Mouse (Mus musculus): ENCODE results near the gene Sh2d3c. TPM values are rescaled to one million over a fixed set of nuclear protein-coding genes. Genes with fewer than 3 reads are reported as not detected.

Sh2d3c gene
- polyA plus RNA-seq, 1 experiment = 167 TPM

GRCm38 (mm10) chr2:32714987-32715425, 5.8 kb upstream of the Sh2d3c start:
- WGBS = 18% methylated on average over 4 of the region's 4 CpGs
- H3K4me3 ChIP-seq (replicated peaks; ENCODE audit: extremely low read depth, low read depth, low read length) = no peak overlapping the region
- TF ChIP-seq POLR2A (IDR thresholded peaks at IDR 0.05; ENCODE audit: borderline replicate concordance, extremely low read depth, low read depth, low read length) (peak; percentile 27; the same call in 1 of the 2 replicates), CTCF (IDR thresholded peaks at IDR 0.05; ENCODE audit: insufficient read depth, low read length) (peak; percentile 11; the same call in 1 of the 2 replicates)
- DNase-seq = peak; percentile 43
- H3K4me1 ChIP-seq (ENCODE audit: control insufficient read depth, insufficient read depth, low read length) = peaks cover 27% of the 10 kb centered on the region

DNA sequence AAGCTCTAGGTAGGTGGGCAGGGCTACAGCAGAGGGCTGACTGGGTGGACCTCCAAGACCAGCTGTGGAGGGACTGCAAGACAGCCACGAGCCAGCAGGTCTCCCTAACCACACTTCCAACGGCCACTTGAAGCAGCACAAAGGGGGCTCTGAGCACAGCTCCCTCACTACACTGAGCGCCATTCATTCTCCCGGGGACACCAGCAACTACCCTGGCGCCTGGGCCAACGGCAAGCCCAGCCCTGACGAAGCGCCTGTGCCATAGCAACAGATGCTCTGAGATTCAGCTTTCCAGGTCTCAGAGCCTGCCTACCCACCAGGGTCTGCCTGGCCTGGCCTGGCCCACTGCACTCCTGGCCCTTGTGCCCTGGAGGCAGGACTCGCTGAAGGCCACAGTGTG, 2.1 kb upstream of the Sh2d3c start:
- WGBS = 70% methylated on average over 9 of the region's 9 CpGs
- no peak for DNase-seq
- H3K4me3 ChIP-seq (replicated peaks; ENCODE audit: extremely low read depth, low read depth, low read length) = no peak overlapping the region
- H3K4me1 ChIP-seq (ENCODE audit: control insufficient read depth, insufficient read depth, low read length) = peaks cover 17% of the 10 kb centered on the region
- no peak for TF ChIP-seq CTCF (IDR thresholded peaks at IDR 0.05; ENCODE audit: insufficient read depth, low read length)
- TF ChIP-seq POLR2A (IDR thresholded peaks at IDR 0.05; ENCODE audit: borderline replicate concordance, extremely low read depth, low read depth, low read length) = no peak

- Histone ChIP-seq H3K4me1 (ENCODE audit: control insufficient read depth, insufficient read depth, low read length) (peaks cover 4% of the 10 kb centered on the region), H3K4me3 (replicated peaks; ENCODE audit: extremely low read depth, low read depth, low read length) (no peak overlapping the region)
- 80% methylated on average over 3 of the region's 3 CpGs for WGBS
- TF ChIP-seq CTCF (IDR thresholded peaks at IDR 0.05; ENCODE audit: insufficient read depth, low read length) (no peak), POLR2A (IDR thresholded peaks at IDR 0.05; ENCODE audit: borderline replicate concordance, extremely low read depth, low read depth, low read length) (no peak)
- no peak for DNase-seq
Observed at GRCm38 (mm10) chr2:32720053-32720452, 802 bp upstream of the Sh2d3c start.

- H3K4me1 ChIP-seq (ENCODE audit: control insufficient read depth, insufficient read depth, low read length) = peaks cover 1% of the 10 kb centered on the region
- no peak for DNase-seq
- TF ChIP-seq POLR2A (IDR thresholded peaks at IDR 0.05; ENCODE audit: borderline replicate concordance, extremely low read depth, low read depth, low read length) (no peak), CTCF (IDR thresholded peaks at IDR 0.05; ENCODE audit: insufficient read depth, low read length) (no peak)
- peak overlapping the region; percentile 4 for H3K4me3 ChIP-seq (replicated peaks; ENCODE audit: extremely low read depth, low read depth, low read length)
- 53% methylated on average over 6 of the region's 6 CpGs for WGBS
Observed at GRCm38 (mm10) chr2:32722046-32722445, 1.2 kb downstream of the Sh2d3c start.

DNA sequence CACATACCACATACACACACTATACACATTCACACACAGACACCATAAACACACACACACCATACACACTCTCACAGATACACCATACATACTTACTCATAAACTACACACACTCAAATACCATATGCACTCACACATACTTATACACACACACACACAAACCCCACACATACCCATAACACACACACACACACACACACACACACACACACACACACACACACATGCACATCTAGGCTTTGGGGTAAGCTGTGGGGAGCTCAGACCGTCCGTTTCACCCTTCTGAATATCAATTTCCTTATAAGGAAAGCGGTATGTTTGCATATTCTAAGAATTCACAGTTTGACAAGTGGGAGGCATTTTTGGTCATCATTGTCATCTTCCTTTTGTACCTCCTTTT, 1.7 kb downstream of the Sh2d3c start:
- no peak for DNase-seq
- H3K4me3 ChIP-seq (replicated peaks; ENCODE audit: extremely low read depth, low read depth, low read length) = no peak overlapping the region
- peaks cover 3% of the 10 kb centered on the region for H3K4me1 ChIP-seq (ENCODE audit: control insufficient read depth, insufficient read depth, low read length)
- 59% methylated on average over 3 of the region's 3 CpGs for WGBS
- TF ChIP-seq POLR2A (IDR thresholded peaks at IDR 0.05; ENCODE audit: borderline replicate concordance, extremely low read depth, low read depth, low read length) = no peak
- no peak for TF ChIP-seq CTCF (IDR thresholded peaks at IDR 0.05; ENCODE audit: insufficient read depth, low read length)

GRCm38 (mm10) chr2:32724149-32724548, 3.3 kb downstream of the Sh2d3c start:
- TF ChIP-seq POLR2A (IDR thresholded peaks at IDR 0.05; ENCODE audit: borderline replicate concordance, extremely low read depth, low read depth, low read length) (no peak), CTCF (IDR thresholded peaks at IDR 0.05; ENCODE audit: insufficient read depth, low read length) (no peak)
- no peak overlapping the region for H3K4me3 ChIP-seq (replicated peaks; ENCODE audit: extremely low read depth, low read depth, low read length)
- WGBS = 83% methylated on average over 4 of the region's 4 CpGs
- DNase-seq = no peak
- H3K4me1 ChIP-seq (ENCODE audit: control insufficient read depth, insufficient read depth, low read length) = peaks cover 3% of the 10 kb centered on the region

DNA sequence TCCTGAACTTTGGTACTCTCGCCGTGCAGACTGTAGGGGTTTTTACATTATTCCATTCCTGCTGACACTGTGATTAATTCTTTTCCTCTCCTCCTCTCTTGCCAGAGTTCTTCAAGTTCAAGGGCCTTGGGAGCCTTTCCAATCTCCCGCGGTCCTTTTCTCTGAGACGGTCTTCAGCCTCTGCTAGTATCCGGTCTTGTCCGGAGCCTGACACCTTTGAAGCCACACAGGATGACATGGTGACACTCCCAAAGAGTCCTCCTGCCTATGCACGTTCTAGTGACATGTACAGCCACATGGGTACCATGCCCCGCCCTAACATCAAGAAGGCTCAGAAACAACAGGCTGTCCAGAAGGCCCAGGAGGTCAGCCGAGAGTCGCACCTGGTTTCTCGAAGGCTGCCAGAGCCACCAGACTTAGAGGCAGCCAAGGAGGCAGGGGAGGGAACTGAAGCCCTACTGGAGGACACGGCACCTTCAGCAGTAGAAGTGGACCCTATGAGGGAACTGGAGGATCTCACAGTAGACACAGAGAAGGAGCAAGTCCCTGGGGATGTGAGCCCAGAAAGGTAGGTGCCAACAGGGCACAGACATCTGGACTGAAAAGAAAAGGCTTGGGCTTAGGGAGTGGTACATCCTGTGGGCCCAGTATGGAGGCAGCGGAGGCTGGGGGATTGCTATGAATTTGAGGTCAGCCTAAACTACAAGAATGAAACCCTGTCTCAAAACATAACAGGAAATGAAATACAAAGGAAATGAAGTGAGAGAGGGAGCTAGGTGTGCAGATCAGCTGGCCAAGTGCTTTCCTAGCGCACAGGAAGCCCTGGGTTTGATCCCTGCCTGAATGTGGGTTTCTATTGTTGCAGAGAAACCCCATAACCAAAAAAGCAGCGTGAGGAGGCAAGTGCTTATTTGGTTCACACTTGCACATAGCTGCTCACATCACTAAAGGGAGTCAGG, 4.3 kb downstream of the Sh2d3c start:
- Histone ChIP-seq H3K4me1 (ENCODE audit: control insufficient read depth, insufficient read depth, low read length) (peaks cover 3% of the 10 kb centered on the region), H3K4me3 (replicated peaks; ENCODE audit: extremely low read depth, low read depth, low read length) (no peak overlapping the region)
- WGBS = 49% methylated on average over 16 of the region's 16 CpGs
- no peak for TF ChIP-seq CTCF (IDR thresholded peaks at IDR 0.05; ENCODE audit: insufficient read depth, low read length)
- no peak for TF ChIP-seq POLR2A (IDR thresholded peaks at IDR 0.05; ENCODE audit: borderline replicate concordance, extremely low read depth, low read depth, low read length)
- no peak for DNase-seq

DNA sequence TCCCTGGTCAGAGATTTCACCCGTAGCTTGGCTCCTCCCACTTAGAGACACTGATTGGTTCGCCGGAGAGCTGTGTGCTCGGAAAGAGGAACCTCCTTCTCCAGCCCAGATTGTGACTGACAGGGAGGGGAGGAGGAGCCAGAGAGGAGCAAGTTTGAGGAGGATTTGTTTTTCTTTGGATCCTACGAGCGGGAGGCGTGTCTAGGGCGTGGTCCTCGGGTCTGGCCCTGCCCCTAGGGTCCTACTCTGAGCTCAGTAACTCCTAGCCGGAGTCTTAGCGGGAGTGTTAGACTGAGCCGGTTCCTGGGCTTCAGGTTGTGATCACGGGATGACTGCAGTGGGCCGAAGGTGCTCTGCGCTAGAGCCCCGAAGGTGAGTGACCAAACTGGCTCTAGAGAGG, 6.6 kb downstream of the Sh2d3c start:
- Histone ChIP-seq H3K4me3 (replicated peaks; ENCODE audit: extremely low read depth, low read depth, low read length) (peak overlapping the region; percentile 72), H3K4me1 (ENCODE audit: control insufficient read depth, insufficient read depth, low read length) (peaks cover 11% of the 10 kb centered on the region)
- TF ChIP-seq CTCF (IDR thresholded peaks at IDR 0.05; ENCODE audit: insufficient read depth, low read length) (no peak), POLR2A (IDR thresholded peaks at IDR 0.05; ENCODE audit: borderline replicate concordance, extremely low read depth, low read depth, low read length) (peak; percentile 99)
- DNase-seq = peak; percentile 91
- 2% methylated on average over 16 of the region's 16 CpGs for WGBS

- peak; percentile 66; the same call in 1 of the 2 replicates for TF ChIP-seq POLR2A (IDR thresholded peaks at IDR 0.05; ENCODE audit: borderline replicate concordance, extremely low read depth, low read depth, low read length)
- TF ChIP-seq CTCF (IDR thresholded peaks at IDR 0.05; ENCODE audit: insufficient read depth, low read length) = no peak
- peaks cover 14% of the 10 kb centered on the region for H3K4me1 ChIP-seq (ENCODE audit: control insufficient read depth, insufficient read depth, low read length)
- 26% methylated on average over 7 of the region's 7 CpGs for WGBS
- H3K4me3 ChIP-seq (replicated peaks; ENCODE audit: extremely low read depth, low read depth, low read length) = peak overlapping the region; percentile 65
- no peak for DNase-seq
Observed at GRCm38 (mm10) chr2:32728463-32728862, 7.6 kb downstream of the Sh2d3c start.

Measured in lung, adult 2 months (tissue).